Mouse (Mus musculus): ENCODE measurements at regions not wholly inside any gene's neighbourhood (a gene's known extent, or its start where the extent isn't known, plus 50 kb on each side); places are given as distances from the start of the nearest gene placed in this dataset.

DNA sequence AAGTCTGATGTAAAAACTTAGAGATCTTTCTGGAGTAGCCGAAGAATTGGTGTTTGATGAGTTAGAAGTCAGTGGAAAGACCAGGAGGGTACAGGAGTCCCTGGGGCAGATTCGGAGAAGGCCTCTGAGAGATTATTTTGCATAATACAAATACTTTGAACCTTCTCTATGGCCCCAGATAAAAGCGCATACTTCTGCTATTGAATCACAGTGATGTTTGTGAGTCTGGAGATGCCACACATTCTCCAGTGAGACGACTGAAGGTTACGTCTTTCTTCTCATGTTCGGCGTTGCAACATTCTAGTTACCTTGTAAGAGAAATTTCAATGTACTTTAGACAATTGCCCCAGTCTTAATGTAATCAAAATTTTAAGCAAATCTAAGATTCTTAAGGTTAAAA, 107.9 kb downstream of the Gm11146 start:
- no peak for TF ChIP-seq CEBPB (IDR thresholded peaks at IDR 0.05; ENCODE audit: low read depth)
- no peak for TF ChIP-seq CTCF (IDR thresholded peaks at IDR 0.05; ENCODE audit: control insufficient read depth, insufficient read depth, insufficient read length)
- TF ChIP-seq MYOG (IDR thresholded peaks at IDR 0.05; ENCODE audit: control insufficient read depth, extremely low read depth, insufficient read length), result no peak
- TF ChIP-seq FOSL1 (IDR thresholded peaks at IDR 0.05; ENCODE audit: insufficient read depth, low read length, poor library complexity, severe bottlenecking), result no peak
- no peak for TF ChIP-seq MAX (IDR thresholded peaks at IDR 0.05)
